Mouse (Mus musculus) natural killer cell, adult 2 months (primary cell): ENCODE results near the gene Nol12.

Experiments used
- DNase-seq, 2 experiments: peaks; one replicate each; pipeline ENCODE4 v3.0.0; 2022; ENCODE audit warnings: low spot score in 2 of 2

Gene Nol12

GRCm38 (mm10) chr15:78990970-78991525 is 56.3 kb downstream of the Nol12 start:
- DNase-seq: no peak

DNA sequence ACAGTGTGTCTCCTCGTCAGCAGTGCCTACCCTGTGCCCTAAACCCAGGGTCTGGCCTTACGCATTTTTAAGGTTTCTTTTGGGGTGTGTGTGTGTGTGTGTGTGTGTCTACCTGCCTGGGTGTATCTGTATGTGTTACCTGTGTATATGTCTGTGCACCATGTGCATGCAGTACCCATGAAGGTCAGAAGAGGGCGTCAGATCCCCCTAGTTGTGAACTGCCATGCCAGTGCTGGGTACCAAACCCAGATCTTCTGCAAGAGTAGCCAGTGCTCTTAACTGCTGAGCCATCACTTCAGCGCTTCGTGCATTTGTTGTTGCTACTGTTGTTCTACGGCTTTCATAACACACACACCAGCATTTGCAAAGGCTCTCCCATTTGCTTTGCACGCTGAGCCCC is 57.5 kb downstream of the Nol12 start:
- DNase-seq: no peak

DNA sequence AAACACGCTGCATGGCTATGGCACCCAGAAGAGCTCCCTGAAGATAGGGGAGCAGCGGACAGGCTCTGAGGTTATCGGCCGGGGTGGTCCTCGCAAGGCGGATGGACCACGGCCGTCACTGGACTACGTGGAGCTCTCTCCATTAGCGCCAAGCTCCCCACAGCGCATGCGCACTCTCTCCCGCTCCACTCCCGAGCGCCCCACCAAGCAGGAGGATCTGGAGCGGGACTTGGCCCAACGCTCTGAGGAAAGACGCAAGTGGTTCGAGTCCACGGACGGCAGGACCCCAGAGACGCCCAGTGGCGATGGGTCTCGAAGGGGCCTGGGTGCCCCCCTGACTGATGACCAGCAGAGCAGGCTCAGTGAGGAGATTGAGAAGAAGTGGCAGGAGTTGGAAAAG is 58.2 kb downstream of the Nol12 start:
- no peak for DNase-seq
